Mouse (Mus musculus) embryonic facial prominence, embryonic 15.5 days (tissue): Measurements from ENCODE around the gene 2310022A10Rik. TPM values are rescaled to one million over a fixed set of nuclear protein-coding genes. Genes with fewer than 3 reads are reported as not detected.

ENCODE experiments used
- ATAC-seq: fragments of 200-750 bp; cut with Nextera tagmentation; 2 replicates; pipeline ENCODE4 v1.8.0; 2017; ENCODE audit warnings: low read depth, moderate TSS enrichment; ENCODE audit not compliant: insufficient number of reproducible peaks, low FRiP score, low TSS enrichment
- H3K27ac ChIP-seq: fragments of 300-500 bp; sonication (generic); replicated peaks from 2 replicates; pipeline ENCODE4 v1.5.1; 2015; ENCODE audit warnings: mild to moderate bottlenecking, inconsistent platforms
- H3K27me3 ChIP-seq: fragments of 300-500 bp; sonication (generic); 2 replicates; pipeline ENCODE4 v1.6.1; 2015; ENCODE audit warnings: inconsistent platforms
- H3K36me3 ChIP-seq: fragments of 300-500 bp; sonication (generic); 2 replicates; pipeline ENCODE4 v1.6.1; 2015; ENCODE audit warnings: mild to moderate bottlenecking, inconsistent platforms
- H3K4me1 ChIP-seq: fragments of 300-500 bp; sonication (generic); 2 replicates; pipeline ENCODE4 v1.6.1; 2015; ENCODE audit warnings: inconsistent platforms
- H3K4me2 ChIP-seq: fragments of 300-500 bp; sonication (generic); replicated peaks from 2 replicates; pipeline ENCODE4 v1.6.1; 2015; ENCODE audit warnings: mild to moderate bottlenecking, inconsistent platforms
- H3K4me3 ChIP-seq: fragments of 300-500 bp; sonication (generic); replicated peaks from 2 replicates; pipeline ENCODE4 v1.5.1; 2015; ENCODE audit warnings: mild to moderate bottlenecking, inconsistent platforms
- H3K9ac ChIP-seq: fragments of 300-500 bp; sonication (generic); 2 replicates; pipeline ENCODE4 v1.6.1; 2015; ENCODE audit warnings: inconsistent platforms
- H3K9me3 ChIP-seq: fragments of 300-500 bp; sonication (generic); replicated peaks from 2 replicates; pipeline ENCODE4 v1.6.1; 2016; ENCODE audit warnings: inconsistent platforms
- WGBS: fragments of 180-500 bp; shearing (Covaris S2); methylation state at CpG from one replicate; pipeline ENCODE4 v1.1.7; 2015; 5-methylcytosine and 5-hydroxymethylcytosine counted together
- polyA plus RNA-seq: library from polyadenylated mRNA; unstranded; fragments of >200 nt; fragmentation: Nextera tagmentation; extraction: Ambion mirVana; gene quantifications from 2 replicates; pipeline ENCODE4 v1.2.1, GENCODE M21; 2015

The 2310022A10Rik gene
- polyA plus RNA-seq, 1 experiment from 2014 or later, result 38.0 TPM

DNA sequence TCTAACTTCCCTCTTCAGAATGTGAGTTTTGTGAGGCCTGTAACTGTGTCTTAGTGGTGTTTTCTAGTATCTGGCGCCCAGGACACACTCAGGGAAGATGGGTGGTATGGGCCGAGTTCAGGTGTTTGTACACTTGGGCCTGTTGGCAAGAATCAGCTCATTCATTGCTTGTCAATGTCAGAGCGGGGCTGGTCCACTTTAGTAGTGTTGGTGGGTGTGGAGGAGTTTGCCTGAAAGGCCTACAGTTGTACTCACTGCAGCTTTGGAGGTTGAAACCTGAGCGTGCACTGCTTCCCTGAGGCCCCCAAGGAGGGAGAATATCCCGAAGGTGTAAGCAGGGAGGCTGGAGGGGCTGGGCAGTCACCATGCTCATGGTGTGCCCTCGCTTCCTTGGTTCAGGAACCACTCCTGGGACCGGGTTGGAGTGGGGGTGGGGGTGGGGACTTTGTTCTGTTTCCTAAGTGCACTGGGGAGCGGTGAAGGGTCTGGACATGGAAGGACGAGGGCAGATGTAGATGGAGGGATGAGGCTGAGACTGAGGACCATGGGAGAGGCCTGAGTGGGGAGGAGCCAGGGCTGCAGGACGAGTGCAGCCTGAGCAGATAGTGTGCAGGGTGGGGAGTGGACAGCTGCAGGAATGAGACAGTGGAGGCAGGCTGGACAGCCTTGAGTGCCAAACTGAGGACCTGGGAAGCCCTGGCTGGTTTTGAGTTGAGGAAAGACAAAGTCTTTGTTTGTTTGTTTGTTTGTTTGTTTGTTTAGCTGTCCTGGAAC is 53.6 kb downstream of the 2310022A10Rik start:
- no peaks in the 10 kb centered on the region for H3K27me3 ChIP-seq
- ATAC-seq, result 0 out of 2 replicates have a peak, but pooled peaks have one; percentile 35
- H3K36me3 ChIP-seq, result peaks cover 18% of the 10 kb centered on the region
- no peak overlapping the region for H3K4me2 ChIP-seq
- WGBS, result 62% methylated on average over 10 of the region's 10 CpGs
- no peaks in the 10 kb centered on the region for H3K9me3 ChIP-seq
- H3K9ac ChIP-seq, result no peak overlapping the region
- peak overlapping the region; percentile 48 for H3K27ac ChIP-seq
- H3K4me1 ChIP-seq, result peaks cover 47% of the 10 kb centered on the region
- H3K4me3 ChIP-seq, result no peak overlapping the region

DNA sequence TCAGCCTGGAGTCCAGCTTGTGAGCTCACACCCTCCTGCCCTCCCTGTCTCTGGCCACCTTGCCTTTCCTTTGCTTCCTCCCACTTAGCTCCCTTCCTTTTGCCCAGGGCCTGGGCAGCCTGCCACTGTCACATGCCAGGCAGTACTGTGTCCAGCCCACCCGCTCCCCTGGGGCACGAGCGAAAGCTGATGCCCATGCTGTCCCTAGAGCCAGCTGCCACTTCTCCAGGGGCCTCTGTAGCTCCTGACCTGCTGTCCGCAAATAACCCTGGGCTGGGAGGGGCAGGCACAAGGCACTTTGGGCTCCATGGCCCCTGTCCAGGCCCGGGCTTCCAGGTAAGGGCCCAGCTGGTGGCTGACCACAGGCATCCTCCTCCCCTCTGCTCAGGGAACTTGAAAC is 54.5 kb downstream of the 2310022A10Rik start:
- no peaks in the 10 kb centered on the region for H3K27me3 ChIP-seq
- no peak overlapping the region for H3K4me2 ChIP-seq
- H3K4me3 ChIP-seq, result no peak overlapping the region
- H3K27ac ChIP-seq, result peak overlapping the region; percentile 48
- no peaks in the 10 kb centered on the region for H3K9me3 ChIP-seq
- peaks cover 18% of the 10 kb centered on the region for H3K36me3 ChIP-seq
- no peak overlapping the region for H3K9ac ChIP-seq
- 76% methylated on average over 5 of the region's 5 CpGs for WGBS
- H3K4me1 ChIP-seq, result peaks cover 38% of the 10 kb centered on the region
- ATAC-seq, result peak; percentile 56

DNA sequence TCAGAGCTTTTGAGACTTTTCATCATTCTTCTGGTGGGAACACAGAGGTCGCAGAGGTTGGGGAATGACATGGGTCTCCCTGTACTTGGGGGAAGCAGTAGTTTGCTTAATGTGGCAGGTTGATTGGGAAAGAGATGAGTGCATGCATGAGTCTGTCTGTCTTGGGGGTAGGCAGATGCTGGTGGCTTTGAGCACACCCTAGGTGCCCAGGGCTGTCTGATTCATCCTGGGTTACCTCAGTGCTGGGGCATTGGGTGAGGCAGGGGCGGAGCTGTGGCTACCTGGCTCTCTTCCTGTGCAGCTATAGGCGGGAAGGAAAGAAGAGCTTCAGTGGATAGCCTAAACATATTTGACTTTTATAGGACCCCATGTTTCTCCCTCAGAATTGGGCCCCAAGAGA is 55.1 kb downstream of the 2310022A10Rik start:
- H3K4me2 ChIP-seq, result no peak overlapping the region
- WGBS, result 78% methylated on average over 3 of the region's 3 CpGs
- H3K4me3 ChIP-seq, result no peak overlapping the region
- peaks cover 18% of the 10 kb centered on the region for H3K36me3 ChIP-seq
- H3K27ac ChIP-seq, result peak overlapping the region; percentile 48
- H3K9ac ChIP-seq, result no peak overlapping the region
- H3K9me3 ChIP-seq, result no peaks in the 10 kb centered on the region
- peaks cover 35% of the 10 kb centered on the region for H3K4me1 ChIP-seq
- no peaks in the 10 kb centered on the region for H3K27me3 ChIP-seq
- no peak for ATAC-seq

DNA sequence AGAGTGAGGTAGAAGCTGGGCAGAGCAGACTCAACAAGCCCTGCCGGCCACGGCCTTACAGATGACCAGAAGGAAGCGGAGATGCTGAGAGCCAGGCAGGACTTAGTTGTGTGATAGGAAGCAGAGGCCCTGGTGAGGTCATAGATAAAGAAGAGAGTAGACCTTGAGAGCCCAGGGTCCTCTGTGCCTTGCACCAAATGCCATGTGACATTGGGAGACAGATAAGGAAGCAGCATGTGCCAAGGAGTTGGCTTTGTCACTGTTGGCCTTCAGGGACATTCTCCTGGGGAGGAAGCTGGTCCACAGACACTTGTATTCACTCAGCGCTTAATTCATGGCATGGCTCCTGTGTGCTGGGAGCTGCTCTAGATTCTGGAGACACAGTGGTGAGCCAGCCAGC is 56.3 kb downstream of the 2310022A10Rik start:
- peaks cover 32% of the 10 kb centered on the region for H3K4me1 ChIP-seq
- H3K27ac ChIP-seq, result no peak overlapping the region
- no peak for ATAC-seq
- no peak overlapping the region for H3K4me2 ChIP-seq
- no peaks in the 10 kb centered on the region for H3K27me3 ChIP-seq
- WGBS, result 96% methylated on average over 4 of the region's 4 CpGs
- peaks cover 18% of the 10 kb centered on the region for H3K36me3 ChIP-seq
- H3K4me3 ChIP-seq, result no peak overlapping the region
- H3K9me3 ChIP-seq, result no peaks in the 10 kb centered on the region
- no peak overlapping the region for H3K9ac ChIP-seq

- Histone ChIP-seq H3K4me2 (no peak overlapping the region), H3K36me3 (peaks cover 18% of the 10 kb centered on the region), H3K27ac (no peak overlapping the region; the same call in 1 of the 2 replicates), H3K4me3 (no peak overlapping the region), H3K9me3 (no peaks in the 10 kb centered on the region), H3K9ac (no peak overlapping the region), H3K4me1 (peaks cover 32% of the 10 kb centered on the region), H3K27me3 (no peaks in the 10 kb centered on the region)
- ATAC-seq, result no peak
- 86% methylated on average over 2 of the region's 2 CpGs for WGBS
Measured at GRCm38 (mm10) chr7:27609688-27610087, 56.7 kb downstream of the 2310022A10Rik start.

DNA sequence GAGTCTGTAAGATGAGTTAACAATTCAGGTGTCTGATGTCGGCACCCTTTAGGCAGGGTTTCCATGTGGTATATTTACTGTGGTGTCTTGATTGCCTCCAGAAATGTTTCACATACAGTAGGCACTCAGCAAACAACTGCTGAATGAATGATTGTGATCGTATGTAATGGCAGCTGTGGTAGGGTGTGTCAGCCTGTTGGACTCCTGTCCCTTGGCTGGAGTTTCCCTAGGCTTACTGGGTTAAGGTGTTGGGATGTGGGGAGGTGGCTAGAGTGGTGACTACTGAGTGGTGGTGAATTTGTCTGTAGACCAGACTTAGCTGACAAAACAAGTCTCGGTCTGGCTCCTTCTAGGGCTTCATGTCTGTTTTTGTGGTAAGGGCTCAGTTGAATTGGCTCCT is 57.3 kb downstream of the 2310022A10Rik start:
- no peak overlapping the region for H3K4me2 ChIP-seq
- no peak overlapping the region for H3K4me3 ChIP-seq
- H3K27me3 ChIP-seq, result no peaks in the 10 kb centered on the region
- H3K9ac ChIP-seq, result no peak overlapping the region
- peaks cover 28% of the 10 kb centered on the region for H3K4me1 ChIP-seq
- H3K36me3 ChIP-seq, result peaks cover 18% of the 10 kb centered on the region
- WGBS, result 86% methylated on average over 3 of the region's 3 CpGs
- no peak for ATAC-seq
- H3K9me3 ChIP-seq, result no peaks in the 10 kb centered on the region
- H3K27ac ChIP-seq, result no peak overlapping the region

- H3K9ac ChIP-seq, result no peak overlapping the region
- peaks cover 20% of the 10 kb centered on the region for H3K36me3 ChIP-seq
- no peaks in the 10 kb centered on the region for H3K9me3 ChIP-seq
- no peaks in the 10 kb centered on the region for H3K27me3 ChIP-seq
- H3K4me1 ChIP-seq, result peaks cover 23% of the 10 kb centered on the region
- no peak overlapping the region for H3K4me2 ChIP-seq
- no peak for ATAC-seq
- 89% methylated on average over 5 of the region's 5 CpGs for WGBS
- no peak overlapping the region for H3K27ac ChIP-seq
- H3K4me3 ChIP-seq, result no peak overlapping the region
Measured at GRCm38 (mm10) chr7:27610871-27611270, 57.8 kb downstream of the 2310022A10Rik start.

- Histone ChIP-seq H3K4me1 (peaks cover 3% of the 10 kb centered on the region; the same call in 1 of the 2 replicates), H3K4me2 (no peak overlapping the region), H3K27me3 (no peaks in the 10 kb centered on the region), H3K27ac (no peak overlapping the region), H3K4me3 (no peak overlapping the region), H3K36me3 (peaks cover 40% of the 10 kb centered on the region), H3K9me3 (no peaks in the 10 kb centered on the region), H3K9ac (no peak overlapping the region)
- ATAC-seq, result no peak
- WGBS, result 88% methylated on average over 4 of the region's 4 CpGs
Measured at GRCm38 (mm10) chr7:27612940-27613339, 59.9 kb downstream of the 2310022A10Rik start.

GRCm38 (mm10) chr7:27613751-27614499 is 60.9 kb downstream of the 2310022A10Rik start:
- no peak for ATAC-seq
- Histone ChIP-seq H3K4me3 (no peak overlapping the region), H3K9ac (no peak overlapping the region), H3K4me2 (no peak overlapping the region), H3K36me3 (peaks cover 43% of the 10 kb centered on the region), H3K4me1 (no peaks in the 10 kb centered on the region), H3K9me3 (no peaks in the 10 kb centered on the region), H3K27ac (no peak overlapping the region), H3K27me3 (no peaks in the 10 kb centered on the region)
- WGBS, result 83% methylated on average over 8 of the region's 8 CpGs

DNA sequence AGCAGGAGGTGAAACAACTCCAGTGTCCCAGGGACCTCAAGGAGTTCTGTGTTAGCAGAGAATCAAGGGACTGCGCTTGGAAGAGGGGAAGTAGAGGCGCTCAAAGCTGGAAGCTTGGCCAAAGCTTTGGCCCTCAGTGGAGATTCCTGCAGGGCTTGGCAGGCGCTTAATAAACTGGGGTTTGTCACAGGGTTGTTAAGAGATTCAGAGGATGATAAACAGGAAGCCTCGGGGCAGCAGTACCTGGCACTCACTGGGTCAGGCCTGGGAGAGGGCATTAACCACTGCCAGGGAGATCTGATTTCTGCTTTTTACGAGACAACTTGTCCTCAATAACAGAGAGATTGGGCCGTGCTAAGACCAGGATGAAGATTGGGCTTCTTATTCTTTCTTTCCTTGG is 68.0 kb downstream of the 2310022A10Rik start:
- WGBS, result 80% methylated on average over 6 of the region's 6 CpGs
- H3K27me3 ChIP-seq, result no peaks in the 10 kb centered on the region

DNA sequence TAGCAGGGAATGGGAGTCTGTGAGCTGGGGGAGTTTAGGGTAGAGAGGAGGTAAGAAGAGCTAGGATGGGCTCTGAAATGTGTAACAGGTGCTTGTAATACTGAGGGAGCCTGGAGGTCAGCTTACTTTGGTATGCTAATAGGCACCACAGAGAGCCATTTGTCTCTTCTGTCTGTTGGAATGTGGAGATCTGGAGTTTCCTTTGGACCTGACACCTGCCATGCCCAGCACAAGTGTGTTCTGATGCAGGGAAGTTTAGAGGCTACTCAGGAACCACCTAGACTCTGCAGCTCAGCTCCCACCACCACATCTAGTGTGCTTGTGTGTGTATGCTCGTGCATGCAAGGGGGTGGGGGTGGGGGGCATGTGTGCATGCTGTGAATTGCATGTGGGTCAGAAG is 69.2 kb downstream of the 2310022A10Rik start:
- Histone ChIP-seq H3K9ac (no peak overlapping the region), H3K4me2 (no peak overlapping the region), H3K27ac (no peak overlapping the region), H3K4me3 (no peak overlapping the region), H3K36me3 (peaks cover 92% of the 10 kb centered on the region), H3K4me1 (no peaks in the 10 kb centered on the region), H3K27me3 (no peaks in the 10 kb centered on the region), H3K9me3 (no peaks in the 10 kb centered on the region)
- ATAC-seq, result no peak; the same call in 1 of the 2 replicates
- WGBS, result 75% methylated on average over 1 of the region's 1 CpGs

More for the DNA sequence above, 68.0 kb downstream of the 2310022A10Rik start:
- no peaks in the 10 kb centered on the region for H3K4me1 ChIP-seq
- no peaks in the 10 kb centered on the region for H3K9me3 ChIP-seq
- H3K27ac ChIP-seq, result no peak overlapping the region
- ATAC-seq, result no peak
- no peak overlapping the region for H3K9ac ChIP-seq
- H3K4me3 ChIP-seq, result no peak overlapping the region
- H3K4me2 ChIP-seq, result no peak overlapping the region
- peaks cover 92% of the 10 kb centered on the region for H3K36me3 ChIP-seq
